Mouse (Mus musculus) layer of hippocampus, adult 9-11 months (tissue): ENCODE results near the gene Haus3.

ENCODE experiments used
- DNase-seq: peaks from one replicate; pipeline ENCODE4 v3.0.0; 2022

Haus3 gene

DNA sequence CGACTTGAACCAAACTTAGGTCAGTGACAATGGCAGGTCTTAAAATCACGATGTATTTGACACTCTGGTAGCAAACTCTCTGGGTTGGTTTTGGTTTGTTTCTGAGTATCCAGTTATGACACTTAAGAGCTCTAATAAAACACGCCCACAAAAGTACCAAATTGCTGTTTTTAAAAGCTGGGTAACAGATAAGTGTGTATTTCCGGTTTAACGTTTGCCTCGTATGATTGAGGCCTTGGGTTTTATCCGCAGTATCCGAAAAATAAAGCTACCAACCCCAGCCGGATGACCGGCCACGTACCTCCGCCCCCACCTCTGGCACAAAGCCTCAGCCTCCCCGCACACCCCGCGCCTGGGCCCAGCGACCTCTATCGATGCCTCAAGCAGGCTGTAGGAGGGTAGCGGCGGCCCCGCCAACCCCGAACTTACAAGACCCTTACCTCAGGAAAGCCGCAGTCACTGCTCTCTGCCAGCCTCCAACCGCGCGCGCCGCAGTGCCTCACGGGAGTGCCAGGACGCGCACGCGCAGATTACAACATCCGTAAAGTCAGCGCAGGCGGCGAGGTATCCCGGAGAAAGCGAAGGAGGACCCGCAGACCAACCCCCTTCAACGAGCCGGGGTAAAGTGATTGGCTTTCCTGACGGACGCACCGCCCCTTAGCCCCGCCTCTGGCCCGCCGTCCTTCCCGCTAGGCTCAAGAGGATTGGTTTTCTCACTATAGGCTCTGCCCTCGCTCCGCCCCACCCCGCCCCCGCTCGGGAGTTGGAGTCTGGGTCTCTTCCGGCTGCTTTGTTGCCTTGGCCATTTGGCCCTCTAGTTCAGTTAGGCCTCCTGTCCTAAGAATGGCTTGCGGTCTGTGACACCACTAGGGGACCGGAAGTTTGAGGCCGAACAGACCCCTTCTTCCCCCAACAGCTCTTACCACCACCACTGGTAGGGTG, at the start of gene Haus3, which contains the start of gene Poln:
TSS of gene Haus3 (minus strand) at position 578 of the 942 bp plus-strand sequence.
TSS of gene Poln (minus strand) at position 499 of the 942 bp plus-strand sequence.
- peak; percentile 98 for DNase-seq

DNA sequence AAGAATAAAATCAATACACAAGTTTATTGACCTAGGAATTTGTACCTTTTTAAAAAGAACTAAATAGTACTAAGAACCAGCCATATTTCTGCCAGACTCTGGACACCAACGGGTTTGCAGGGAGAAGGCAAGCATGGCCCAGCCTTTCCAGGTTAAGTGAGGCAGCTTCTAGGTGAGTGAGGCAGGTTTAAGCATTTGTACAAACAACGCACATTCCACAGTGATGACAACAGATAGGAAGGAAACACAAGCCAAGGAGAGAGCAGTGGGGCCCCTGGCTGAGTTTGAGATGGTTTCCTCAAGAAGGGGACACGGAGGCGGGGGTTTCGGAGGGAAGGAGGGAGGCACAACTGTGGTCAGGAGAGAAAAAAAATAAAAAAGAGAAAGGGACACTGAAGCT, 49.3 kb upstream of the Haus3 start:
- no peak for DNase-seq

DNA sequence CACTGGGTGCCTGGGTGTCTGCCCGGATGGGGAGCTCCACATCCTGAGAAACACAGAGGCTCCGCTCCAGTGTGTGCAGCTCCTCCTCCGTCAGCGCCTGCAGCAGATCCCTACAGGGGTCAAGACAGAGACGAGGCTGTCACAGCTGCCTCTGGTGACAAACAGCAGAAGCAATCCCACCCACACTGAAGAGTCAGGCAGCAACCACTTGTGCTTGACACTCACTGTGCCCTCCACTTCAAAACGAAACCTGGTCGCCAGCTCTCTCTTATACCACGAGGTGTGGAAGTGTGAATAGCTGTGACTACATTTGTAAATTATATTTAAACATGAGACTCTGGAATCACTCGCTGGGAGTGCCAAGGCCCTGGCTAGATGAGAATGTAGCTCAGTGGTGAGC, 48.4 kb upstream of the Haus3 start:
- no peak for DNase-seq

DNA sequence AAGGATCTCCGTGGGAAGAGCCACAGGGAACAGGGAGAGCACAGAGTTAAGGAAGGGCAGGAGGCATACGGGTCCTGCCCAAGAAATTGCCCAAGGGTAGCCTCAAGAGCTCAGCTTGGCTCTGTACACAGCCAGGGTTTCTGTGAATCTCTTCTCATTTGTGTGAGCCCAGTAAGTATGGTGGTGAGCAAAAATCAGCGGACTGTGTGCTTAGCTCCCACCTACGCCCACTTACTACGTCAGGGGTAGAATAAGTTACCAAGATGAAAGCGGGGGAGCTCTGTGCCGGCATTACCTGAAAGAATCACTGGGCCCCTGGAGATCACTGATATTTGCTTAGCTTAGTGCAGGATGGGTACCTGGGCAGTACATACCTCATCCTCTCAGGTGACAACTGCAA, 46.7 kb upstream of the Haus3 start:
- no peak for DNase-seq

DNA sequence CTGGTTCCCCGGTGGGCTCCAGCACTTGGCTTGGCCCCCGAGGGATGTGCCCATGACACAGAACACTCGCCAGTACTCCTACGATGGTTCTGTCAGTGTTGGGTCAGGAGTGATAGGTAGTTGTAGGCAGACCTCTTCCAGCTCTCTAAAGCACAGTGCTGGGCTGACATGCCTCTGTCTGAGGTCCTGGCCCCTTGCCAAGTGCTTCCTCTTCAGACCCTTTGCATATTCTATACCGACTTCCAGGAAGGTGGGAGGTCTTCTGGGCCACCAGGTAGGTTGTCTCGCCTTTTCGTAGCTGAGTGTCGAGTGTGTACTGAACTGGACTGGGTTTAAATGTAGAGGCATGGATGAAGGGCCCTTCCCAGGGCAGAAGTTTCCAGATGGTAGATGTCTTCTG, 44.3 kb upstream of the Haus3 start:
- no peak for DNase-seq

DNA sequence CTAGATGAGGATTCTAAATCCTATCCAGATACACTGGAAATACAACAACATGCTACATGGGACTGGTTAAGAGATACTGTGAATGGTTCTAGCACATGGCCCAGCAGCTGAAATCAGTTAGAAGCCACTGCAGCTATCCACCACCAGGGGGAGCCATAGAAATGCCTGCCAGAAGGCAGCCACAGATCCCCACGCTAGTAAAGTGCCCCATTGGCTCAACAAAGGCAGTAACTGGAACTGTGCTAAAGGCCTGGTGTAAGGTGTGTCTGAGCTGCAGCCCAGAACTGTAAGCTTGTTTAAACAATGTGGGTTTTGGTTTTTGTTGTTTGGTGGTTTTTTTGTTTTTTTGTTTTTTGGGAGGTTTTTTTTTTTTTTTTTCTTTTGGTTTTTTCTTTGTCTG, 41.0 kb upstream of the Haus3 start:
- DNase-seq, result peak; percentile 75

DNA sequence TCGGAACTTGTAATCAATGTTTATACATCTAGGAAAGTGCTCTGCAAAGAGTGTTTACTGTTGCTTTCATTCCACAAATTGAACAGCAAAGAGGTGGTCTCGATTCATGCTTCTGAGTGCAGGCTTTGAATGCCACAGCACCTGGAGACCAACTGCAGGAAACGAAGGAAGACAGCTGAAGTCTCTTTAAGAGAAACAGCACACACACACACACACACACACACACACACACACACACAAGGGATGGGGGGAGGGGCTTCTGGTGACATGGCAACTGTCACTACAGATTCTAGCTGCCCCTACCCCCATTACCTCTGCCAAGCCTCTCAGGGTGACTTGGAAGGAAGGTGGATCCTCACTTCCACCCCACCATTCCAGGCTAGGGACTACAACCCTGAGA, 38.2 kb upstream of the Haus3 start:
- no peak for DNase-seq

DNA sequence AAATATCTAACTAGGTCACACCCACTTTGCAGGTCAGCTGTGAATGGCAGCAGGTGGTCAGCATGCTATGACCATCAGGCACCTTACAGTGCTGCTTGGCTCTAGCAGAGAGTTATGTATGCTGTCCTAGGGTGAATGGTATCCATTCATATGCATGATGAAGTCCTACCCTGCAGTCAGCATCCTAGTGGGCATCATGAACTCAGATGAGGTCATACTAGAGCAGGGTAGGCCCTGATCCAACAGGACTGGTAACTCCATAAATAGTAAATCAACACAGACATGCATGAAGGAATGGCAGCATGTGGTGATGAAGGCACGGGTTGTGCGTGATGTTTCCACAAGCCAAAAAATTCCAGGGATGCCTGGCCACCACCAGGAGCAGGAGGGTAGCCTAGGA, 36.5 kb upstream of the Haus3 start:
- no peak for DNase-seq

DNA sequence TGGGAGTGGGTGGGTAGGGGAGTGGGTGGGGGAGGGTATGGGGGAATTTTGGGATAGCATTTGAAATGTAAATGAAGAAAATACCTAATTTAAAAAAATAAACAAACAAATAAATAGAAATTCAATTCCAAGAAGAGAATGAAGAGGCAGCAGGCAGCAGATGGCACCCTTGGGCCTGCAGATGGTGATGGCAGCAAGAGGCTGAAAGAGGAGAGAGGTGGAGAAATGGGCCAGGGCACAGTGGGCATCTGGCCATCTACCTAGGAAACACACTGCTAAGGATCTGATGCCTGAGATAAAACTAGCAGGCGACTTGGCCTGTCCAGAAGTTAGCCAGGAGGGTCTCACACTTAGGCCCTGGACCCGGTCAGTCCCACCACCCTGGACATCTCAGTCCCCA, 35.6 kb upstream of the Haus3 start:
- DNase-seq, result no peak

DNA sequence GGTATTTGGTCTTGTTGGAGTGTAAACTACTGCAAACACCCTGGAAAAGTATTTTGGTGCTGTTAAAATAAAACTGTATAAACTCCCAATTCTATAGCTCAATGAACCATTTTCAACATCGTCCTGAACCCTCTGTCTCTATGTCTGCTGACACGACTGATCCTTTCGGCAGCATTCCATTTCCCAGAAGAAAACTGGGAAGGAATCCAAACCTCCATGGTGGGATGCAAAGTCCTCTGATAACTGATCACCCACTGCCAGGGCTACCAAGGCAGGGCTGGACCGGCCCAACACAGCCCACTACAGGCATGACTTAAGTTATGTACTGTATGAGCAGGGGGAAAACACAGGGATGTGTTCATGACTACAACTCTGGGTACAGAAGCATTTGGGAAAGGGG, 32.7 kb upstream of the Haus3 start:
- no peak for DNase-seq

DNA sequence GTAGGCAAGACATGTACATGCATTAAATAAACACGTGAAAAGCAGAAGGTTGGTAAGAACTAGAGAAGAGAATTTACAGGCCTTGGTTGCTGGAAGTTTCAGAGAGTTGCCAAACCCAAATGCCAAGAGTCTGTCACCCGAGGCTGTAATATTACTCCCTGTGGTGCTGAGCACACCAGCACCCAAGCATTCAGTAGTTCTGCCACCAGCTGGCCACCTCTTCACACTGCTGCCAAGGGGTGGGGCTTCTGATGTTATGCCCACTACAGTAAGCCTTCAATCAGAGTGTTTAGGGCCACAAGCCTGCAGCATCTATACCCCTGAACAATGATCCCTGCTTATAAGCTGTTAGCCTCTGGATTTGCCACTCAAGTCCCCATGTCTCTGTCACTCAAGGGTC, 32.1 kb upstream of the Haus3 start:
- DNase-seq, result no peak

DNA sequence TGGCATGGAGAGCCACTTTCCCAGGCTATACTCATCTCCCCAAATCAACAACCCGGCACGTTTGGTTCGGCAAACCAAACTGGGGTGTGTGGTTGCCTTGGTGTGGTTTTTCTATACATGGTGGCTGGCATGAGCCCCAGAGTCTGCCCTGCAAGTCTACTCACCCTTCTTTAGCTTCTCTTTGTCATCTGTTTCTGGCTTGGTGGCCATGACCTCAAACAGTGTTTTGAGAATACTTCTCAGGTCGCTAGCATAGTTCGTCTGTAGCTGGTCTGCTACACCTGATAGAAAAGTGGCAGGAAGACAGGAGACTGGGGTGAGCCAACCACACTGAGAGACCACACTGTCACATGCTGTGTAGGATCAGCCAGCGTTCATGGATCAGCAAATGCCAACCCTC, 29.3 kb upstream of the Haus3 start:
- DNase-seq, result no peak

DNA sequence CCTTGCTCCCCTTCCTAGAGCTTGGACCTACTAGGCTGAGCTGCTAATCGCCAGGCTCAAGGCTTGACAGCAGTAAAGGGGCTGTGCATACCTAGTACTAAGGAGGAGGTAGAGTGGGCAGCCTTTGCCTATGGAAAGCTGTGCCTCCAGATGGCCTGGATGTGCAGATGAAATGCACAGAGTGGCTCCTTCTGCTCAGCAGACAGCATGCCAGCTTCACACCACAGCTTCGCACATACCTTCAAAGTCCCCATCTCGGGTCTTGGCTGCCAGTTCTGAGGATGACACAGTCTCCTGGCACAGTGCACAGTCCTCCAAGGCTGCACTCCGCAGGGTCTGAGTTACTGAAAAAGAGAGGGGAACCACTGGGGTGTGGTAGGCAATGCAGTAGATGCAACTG, 27.9 kb upstream of the Haus3 start:
- peak; percentile 79 for DNase-seq

DNA sequence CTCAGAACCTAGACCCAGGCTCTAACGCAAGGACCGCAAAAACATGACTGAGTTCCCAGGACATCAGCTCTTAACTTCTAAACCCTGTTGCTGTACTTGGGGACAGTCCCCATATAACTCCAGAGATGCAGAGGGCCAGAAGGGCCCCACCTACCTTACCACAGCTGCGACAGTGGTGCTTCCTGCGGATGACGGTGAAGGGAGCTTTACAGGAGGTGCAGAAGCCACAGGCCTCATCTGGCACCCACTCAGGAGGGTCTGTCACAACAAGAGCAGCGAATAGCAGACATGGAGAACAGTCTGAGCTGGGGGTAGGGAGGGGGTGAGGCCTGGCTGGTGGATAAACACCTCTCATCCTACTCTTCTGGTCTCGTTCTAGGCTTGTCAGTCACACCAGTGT, 27.1 kb upstream of the Haus3 start:
- no peak for DNase-seq

DNA sequence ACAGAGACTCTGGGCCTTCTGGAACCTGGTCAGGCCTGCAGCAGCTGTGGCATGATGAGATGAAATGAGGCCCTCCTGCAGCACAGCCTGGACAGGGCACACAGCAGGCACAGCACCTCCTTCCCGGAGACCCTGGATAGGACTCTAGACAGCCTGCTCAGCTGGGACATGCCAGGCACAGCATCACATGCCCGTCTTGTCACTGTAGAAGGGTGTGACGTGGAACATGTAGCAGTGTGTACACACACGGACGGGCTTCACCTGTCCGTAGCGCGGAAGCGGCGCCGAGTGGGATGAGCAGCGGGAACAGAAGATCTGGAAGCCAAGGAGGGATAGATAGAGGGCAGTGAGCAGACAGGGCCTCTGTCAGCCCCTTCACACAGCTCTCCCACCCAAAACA, 26.5 kb upstream of the Haus3 start:
- DNase-seq, result no peak

DNA sequence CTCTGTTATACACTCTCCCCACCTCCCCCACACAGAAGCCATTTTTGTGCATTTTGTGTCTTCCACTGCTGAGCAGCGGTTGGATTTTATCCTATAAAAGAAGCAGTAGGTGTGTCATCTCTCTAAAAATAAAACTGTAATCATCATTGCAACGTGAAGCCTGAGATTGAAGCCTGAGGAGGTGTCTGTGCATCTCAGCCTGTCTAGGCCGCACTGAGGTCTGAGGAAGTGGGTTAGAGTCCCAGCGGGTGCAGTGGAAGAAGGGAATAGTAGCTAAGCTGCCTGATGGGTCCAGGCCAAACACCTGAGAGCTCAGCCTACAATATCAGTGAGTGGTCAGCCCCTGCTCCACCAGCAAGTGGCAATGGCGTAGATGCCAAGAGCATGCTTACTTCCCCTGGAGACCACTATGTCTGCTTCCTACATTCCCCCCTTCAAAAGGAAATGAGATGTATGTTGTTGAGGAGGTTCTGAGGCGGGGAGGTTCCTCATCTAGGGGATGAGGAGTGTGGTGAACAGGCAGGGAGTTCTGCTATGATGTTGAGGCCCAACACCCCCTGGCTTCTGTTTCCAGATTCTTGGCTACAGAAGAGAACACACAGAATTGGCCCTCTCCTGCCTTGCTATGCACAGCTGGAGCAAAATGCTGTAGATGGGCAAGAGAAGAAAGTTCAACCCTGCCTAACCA, 25.8 kb upstream of the Haus3 start:
- DNase-seq, result no peak

DNA sequence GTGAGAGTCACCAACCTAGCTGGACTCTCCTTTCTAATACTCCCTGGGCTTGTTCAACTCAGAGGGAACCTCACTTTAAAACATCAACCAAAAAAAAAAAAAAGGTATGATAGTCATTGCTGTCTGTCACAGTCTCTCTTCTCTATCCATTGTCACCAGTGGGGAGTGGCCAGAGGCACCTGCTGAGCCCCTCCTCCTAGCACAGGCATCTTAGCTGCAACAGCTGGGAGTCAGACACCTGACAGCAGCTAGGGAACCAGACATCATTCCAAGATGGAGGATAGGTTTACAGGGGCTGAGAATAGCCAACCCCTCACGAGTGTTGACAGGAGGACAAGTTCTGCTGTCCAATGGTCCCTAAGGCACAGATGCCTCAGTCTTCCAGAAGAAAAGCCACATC, 25.1 kb upstream of the Haus3 start:
- no peak for DNase-seq

DNA sequence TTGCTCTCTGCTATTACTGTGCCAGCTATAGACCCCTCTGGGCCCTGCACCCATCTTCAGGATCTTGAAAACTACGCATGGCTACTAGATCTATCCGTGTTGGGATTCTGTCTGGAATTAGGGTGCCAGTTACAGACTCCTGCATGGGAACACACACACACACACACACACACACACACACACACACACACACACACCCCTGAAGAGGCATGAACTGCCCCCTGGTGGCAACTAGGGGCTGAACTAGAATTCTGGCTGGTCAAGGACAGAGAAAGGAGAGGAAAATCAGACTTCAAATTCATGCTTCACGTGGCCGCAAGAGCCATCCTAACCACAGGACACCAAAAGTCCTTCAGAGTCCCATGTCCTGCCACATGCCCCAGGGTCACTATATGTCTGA, 22.5 kb upstream of the Haus3 start:
- no peak for DNase-seq

DNA sequence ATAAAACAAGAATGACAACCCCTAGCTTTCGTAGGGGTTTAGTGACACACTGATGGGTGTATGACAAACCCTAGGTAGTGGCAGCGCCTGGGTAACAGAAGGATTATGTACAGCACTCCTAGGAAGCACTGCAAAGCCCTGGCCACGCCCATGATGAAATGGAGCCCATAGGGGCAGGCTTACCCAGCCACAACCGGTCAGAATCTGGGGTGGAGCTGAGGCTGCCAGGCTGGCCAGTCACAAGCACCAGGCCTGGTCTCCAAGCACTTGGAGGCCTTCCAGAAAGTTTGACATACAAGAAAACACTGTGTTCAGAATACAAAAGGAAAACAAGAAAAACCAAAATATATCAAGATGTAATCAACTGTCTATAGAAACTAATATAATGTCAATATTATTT, 21.7 kb upstream of the Haus3 start:
- DNase-seq, result peak; percentile 78

DNA sequence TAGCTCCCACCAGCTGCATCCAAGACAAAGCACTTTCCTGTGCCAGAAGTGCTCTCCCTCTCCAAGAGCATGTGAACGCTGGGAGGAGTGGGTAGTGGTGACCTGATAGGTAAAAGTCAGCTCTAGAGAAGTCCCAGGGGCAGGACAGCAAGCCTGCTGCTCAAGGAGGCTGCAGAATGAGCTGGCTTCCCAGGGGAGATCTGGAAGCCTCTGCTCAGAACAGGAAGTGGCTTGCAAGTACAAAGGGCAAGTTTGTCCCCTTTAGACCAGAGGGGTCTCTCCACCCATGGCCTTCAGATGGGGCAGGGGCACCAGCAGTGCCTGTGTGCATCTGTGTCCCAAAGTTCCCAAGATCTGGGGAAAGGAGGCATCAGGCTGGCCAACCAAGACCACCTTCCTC, 20.2 kb upstream of the Haus3 start:
- DNase-seq, result no peak

DNA sequence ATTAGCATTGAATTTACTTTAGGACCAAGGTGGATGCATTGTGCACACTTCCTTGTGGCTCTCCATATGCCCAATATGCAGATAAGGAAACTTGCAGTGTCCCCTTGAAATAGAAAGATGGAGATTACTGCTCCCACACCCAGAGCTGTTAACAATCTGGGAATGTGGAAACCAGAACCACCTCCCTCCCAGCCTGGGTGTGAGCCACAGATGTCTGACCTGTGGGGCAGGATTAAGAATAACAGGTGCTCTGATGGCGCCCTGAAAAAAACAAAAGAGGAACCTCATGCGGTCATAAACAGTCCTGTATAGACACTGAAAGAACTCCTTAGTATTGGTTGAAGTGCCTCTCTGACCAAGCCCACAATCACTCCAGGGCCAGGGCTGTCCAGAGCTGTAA, 19.5 kb upstream of the Haus3 start:
- no peak for DNase-seq

DNA sequence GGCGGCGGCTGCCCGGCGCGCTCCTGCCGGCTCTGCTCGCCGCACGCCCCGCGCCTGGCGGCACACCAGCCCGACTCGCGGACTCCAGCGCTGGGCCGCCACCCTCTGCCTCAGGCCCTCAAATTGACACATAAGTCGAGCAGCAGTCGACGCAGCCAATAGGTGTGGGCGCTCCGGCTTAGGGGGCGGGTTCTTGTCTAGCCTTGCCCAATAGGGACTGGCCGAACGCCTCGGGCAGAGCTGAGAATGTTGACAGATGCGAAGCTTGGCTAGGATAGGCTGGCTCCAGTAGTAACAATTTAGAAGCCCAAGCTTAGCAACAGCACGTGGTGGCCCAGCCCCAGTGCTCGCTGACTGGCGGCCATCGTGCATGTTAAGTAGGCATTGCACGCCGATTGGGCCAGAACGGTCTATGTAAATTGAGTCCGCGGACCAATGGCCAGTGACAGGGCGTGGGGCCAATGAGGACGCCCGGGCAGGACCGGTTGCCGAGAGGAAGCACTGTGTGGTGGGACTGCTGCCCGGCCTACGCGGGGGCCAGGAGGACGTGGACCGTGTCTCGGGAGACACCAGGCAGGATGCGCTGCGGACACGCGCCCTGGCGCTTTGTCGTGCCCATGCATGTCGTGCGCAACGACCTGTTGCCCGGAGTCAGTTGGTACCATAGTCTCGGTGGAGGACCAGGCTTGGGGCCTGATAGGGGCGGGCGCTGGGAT, 18.4 kb upstream of the Haus3 start, which contains the start of gene Mxd4:
TSS of gene Mxd4 (minus strand) at position 120 of the 716 bp plus-strand sequence.
- peak; percentile 100 for DNase-seq

DNA sequence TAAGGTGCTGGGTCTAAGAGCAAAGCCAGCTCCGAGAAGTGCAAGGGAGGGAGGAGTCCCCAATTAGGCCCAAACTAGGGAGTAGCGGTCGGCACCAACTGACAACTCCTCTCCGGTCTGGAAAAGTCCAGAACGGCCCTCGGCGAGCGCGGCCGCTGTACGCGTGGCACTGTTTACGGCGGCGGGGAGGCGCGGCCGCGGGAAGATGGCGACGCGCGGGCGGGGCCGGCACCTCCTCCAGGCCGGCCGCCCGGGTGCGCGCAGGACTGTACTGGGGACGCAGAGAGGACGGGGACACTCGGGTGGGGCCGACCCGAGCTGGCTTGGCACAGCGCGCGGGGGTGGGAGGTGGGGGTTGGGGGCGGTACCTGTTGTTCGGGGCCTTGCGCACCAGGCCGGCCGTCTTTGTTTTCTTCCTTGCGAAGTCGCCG, 17.6 kb upstream of the Haus3 start:
- DNase-seq, result no peak

DNA sequence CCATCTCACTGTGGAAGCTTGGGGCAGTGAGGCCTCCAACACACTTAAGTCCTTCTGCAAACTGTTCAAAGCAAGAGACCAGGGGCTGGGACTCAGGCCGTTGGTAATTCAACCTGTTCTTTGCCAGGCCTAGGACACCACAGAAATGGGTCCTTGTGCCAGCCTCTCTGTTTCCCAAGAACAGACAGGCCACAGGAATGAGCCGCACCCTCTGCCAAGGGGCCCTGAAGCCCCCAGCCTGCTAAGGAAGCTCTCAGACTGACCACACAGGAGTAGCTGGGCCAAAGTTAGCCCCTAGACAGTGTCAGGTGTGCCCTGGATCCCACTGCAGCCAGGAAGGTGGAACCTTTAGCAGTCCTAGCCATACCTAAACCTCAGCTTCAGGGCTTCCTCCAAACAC, 17.1 kb upstream of the Haus3 start:
- no peak for DNase-seq
